15 mouse cellular contexts compared by ENCODE assay signal in the genomic region with DNA sequence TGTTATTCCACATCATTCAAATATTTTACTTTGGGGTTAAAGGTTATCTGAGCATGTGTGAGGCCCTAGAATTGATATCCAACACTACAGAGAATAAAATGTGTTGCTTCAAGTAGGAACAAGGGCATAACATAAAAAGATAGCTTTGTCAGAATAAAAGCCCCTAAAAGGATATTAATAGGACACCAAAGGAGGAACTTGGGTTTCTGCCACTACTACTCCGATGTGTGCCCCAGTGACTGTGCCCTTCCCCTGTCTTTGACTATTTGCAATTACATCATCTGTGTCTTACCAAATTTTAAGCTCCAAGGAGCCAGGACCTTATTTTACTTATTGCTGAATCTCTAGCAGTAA. TPM values are rescaled to one million over a fixed set of nuclear protein-coding genes. Genes with fewer than 3 reads are reported as not detected.
DNase-seq lines count a peak whose midpoint lies in the region; ATAC-seq and TF ChIP-seq lines count a peak whose summit lies in the region.
"Had no signal": no experiment of that assay in that cellular context is flagged by ENCODE, and none has a peak within 500 bp of the region (broad histone marks: within the 10 kb centered on the region; RNA-seq: fewer than 3 reads in every experiment).

No protein-coding gene starts in this region.

- no peak for TF ChIP-seq POLR2A in liver, adult 2 months (IDR thresholded peaks at IDR 0.05; ENCODE audit: extremely low read depth, insufficient read depth, low read length)
- TF ChIP-seq POLR2A in CH12.LX (IDR thresholded peaks at IDR 0.05; ENCODE audit: low read depth, low read length) = no peak

- H3K9ac ChIP-seq in liver, adult 2 months (ENCODE audit: low read depth, low read length) = no peak overlapping the region
- no peak overlapping the region for H3K9ac ChIP-seq in liver, postnatal 0 days (replicated peaks)
- H3K9ac ChIP-seq in CH12.LX (ENCODE audit: insufficient read depth, low read depth) = peak overlapping the region; percentile 98

- H3K4me3 ChIP-seq in liver, adult 2 months (ENCODE audit: insufficient read depth, low read depth, low read length) = no peak overlapping the region
- H3K4me3 ChIP-seq in liver, postnatal 0 days (ENCODE audit: low read depth, low read length) = no peak overlapping the region
- H3K4me3 ChIP-seq in CH12.LX (replicated peaks in 1 of 3; ENCODE audit: low read depth in 2 of 3, low read length in 2 of 3, poor library complexity in 1 of 3) = peak overlapping the region in 2 of 3 experiments; percentile 73 to 91

- TF ChIP-seq EP300 in liver, postnatal 0 days (IDR thresholded peaks at IDR 0.05; ENCODE audit: low read depth) = no peak
- TF ChIP-seq EP300 in CH12.LX (IDR thresholded peaks at IDR 0.05; ENCODE audit: low read length) = peak; percentile 63

- peak; percentile 40 for DNase-seq in liver, adult 2 months (ENCODE audit: extremely low read depth, low read depth, low spot score)
- DNase-seq in liver, postnatal 0 days = no peak
- DNase-seq in CH12.LX (ENCODE audit: extremely low read depth) (peak; percentile 82), adipocyte (ENCODE audit: low spot score) (peak; percentile 39)
- no peak for DNase-seq in ovary, postnatal 14 days (ENCODE audit: low spot score)
- no peak for DNase-seq in layer of hippocampus, adult 9-10 months (ENCODE audit: low spot score)
- DNase-seq: kidney, postnatal 36 days; right cerebral cortex, postnatal 4 days; thymus, postnatal 25 days had no signal

- H3K27ac ChIP-seq in liver, adult 2 months (replicated peaks; ENCODE audit: insufficient read depth, low read depth, low read length) = no peak overlapping the region
- no peak overlapping the region for H3K27ac ChIP-seq in liver, postnatal 0 days (ENCODE audit: low read depth)
- peak overlapping the region; percentile 91; the same call in 1 of the 2 replicates for H3K27ac ChIP-seq in CH12.LX (ENCODE audit: insufficient read depth, low read depth)
- H3K27ac ChIP-seq: embryonic facial prominence, embryonic 13.5 days had no signal

- H3K27me3 ChIP-seq in liver, adult 2 months (ENCODE audit: control insufficient read depth, insufficient read depth, low read length) = no peaks in the 10 kb centered on the region
- no peaks in the 10 kb centered on the region for H3K27me3 ChIP-seq in liver, postnatal 0 days (ENCODE audit: insufficient read depth, low read length)
- no peaks in the 10 kb centered on the region for H3K27me3 ChIP-seq in CH12.LX (replicated peaks)
- H3K27me3 ChIP-seq: embryonic facial prominence, embryonic 13.5 days had no signal

- dilution Hi-C loops in CH12.LX (cut with MboI; ENCODE audit: extremely low pct_ligation_motif_present, extremely low pct_unique_long_range_greater_than_20kb, low sequenced_read_pairs) = no loop called here

- ATAC-seq in liver, postnatal 0 days = no peak
- 0 out of 2 replicates have a peak, but pooled peaks have one; percentile 16 for ATAC-seq in megakaryocyte-erythroid progenitor cell, adult 5-6 weeks (replicated peaks; ENCODE audit: low FRiP score, low TSS enrichment, poor library complexity, severe bottlenecking)
- ATAC-seq: forebrain, embryonic 14.5 days; intestine, embryonic 16.5 days had no signal

- peaks cover 16% of the 10 kb centered on the region for H3K36me3 ChIP-seq in liver, adult 2 months (ENCODE audit: control insufficient read depth, insufficient read depth, low read length)
- peaks cover 16% of the 10 kb centered on the region for H3K36me3 ChIP-seq in liver, postnatal 0 days (replicated peaks; ENCODE audit: insufficient read depth, low read length)
- H3K36me3 ChIP-seq in CH12.LX (replicated peaks in 1 of 2; ENCODE audit: control insufficient read depth in 1 of 2, insufficient read depth in 1 of 2, low read length in 1 of 2) = peaks cover 16 to 23% of the 10 kb centered on the region in 2 experiments

- H3K4me2 ChIP-seq in liver, postnatal 0 days (ENCODE audit: low read depth, low read length) = no peak overlapping the region
- H3K4me2 ChIP-seq in CH12.LX (ENCODE audit: insufficient read depth, low read depth, poor library complexity, severe bottlenecking) = peak overlapping the region; percentile 100

- in situ Hi-C loops in CH12.LX (cut with MboI; ENCODE audit: low pct_ligation_motif_present, low pct_unique_long_range_greater_than_20kb, low sequenced_read_pairs) = loop anchor here (5.0 to 25.0 kb wide), 3 partner anchors 143 to 335 kb away; a partner anchor contains a TSS

- peaks cover 5% of the 10 kb centered on the region; the same call in 1 of the 2 replicates for H3K79me2 ChIP-seq in liver, adult 2 months (ENCODE audit: control insufficient read depth, insufficient read depth, low read length)
- H3K79me2 ChIP-seq in CH12.LX (replicated peaks; ENCODE audit: control insufficient read depth, extremely low read depth, insufficient read depth, poor library complexity, severe bottlenecking) = peaks cover 27% of the 10 kb centered on the region

- TF ChIP-seq CTCF in liver, adult 2 months (IDR thresholded peaks at IDR 0.05; ENCODE audit: low read depth, low read length) = no peak
- TF ChIP-seq CTCF in liver, postnatal 0 days (IDR thresholded peaks at IDR 0.05; ENCODE audit: low read depth) = no peak
- no peak for TF ChIP-seq CTCF in CH12.LX (conservative IDR thresholded peaks at IDR 0.05 in 1 of 2, IDR thresholded peaks at IDR 0.05 in 1 of 2; ENCODE audit: low read depth in 2 of 2, low read length in 2 of 2)

- peaks cover 10% of the 10 kb centered on the region; the same call in 1 of the 2 replicates for H3K4me1 ChIP-seq in liver, adult 2 months (ENCODE audit: control insufficient read depth, insufficient read depth, low read length)
- H3K4me1 ChIP-seq in liver, postnatal 0 days (ENCODE audit: insufficient read depth) = peaks cover 16% of the 10 kb centered on the region
- peaks cover 4 to 38% of the 10 kb centered on the region in 2 experiments; a peak in 3 of 4 replicates for H3K4me1 ChIP-seq in CH12.LX (ENCODE audit: control insufficient read depth in 1 of 2, insufficient read depth in 2 of 2)

- no peaks in the 10 kb centered on the region for H3K9me3 ChIP-seq in liver, postnatal 0 days (ENCODE audit: low read length)
- no peaks in the 10 kb centered on the region for H3K9me3 ChIP-seq in CH12.LX (replicated peaks; ENCODE audit: low read length)
- H3K9me3 ChIP-seq: embryonic facial prominence, embryonic 13.5 days; midbrain, embryonic 10.5 days had no signal

- peak; percentile 2 for TF ChIP-seq RAD21 in CH12.LX (IDR thresholded peaks at IDR 0.05; ENCODE audit: low read depth, low read length)

- 9% methylated on average over 1 of the region's 1 CpGs for WGBS in liver, adult 2 months
- WGBS in liver, postnatal 0 days (ENCODE audit: insufficient replicate concordance) = 31% methylated on average over 1 of the region's 1 CpGs

TF ChIP-seq in CH12.LX, 34 proteins besides CTCF, POLR2A, EP300 and RAD21 (continues in another document):
- TF ChIP-seq MAX (IDR thresholded peaks at IDR 0.05; ENCODE audit: low read length) (no peak; the same call in 1 of the 2 replicates), IRF4 (IDR thresholded peaks at IDR 0.05; ENCODE audit: low read depth, low read length) (peak; percentile 12; the same call in 1 of the 2 replicates), MAFK (IDR thresholded peaks at IDR 0.05; ENCODE audit: insufficient replicate concordance, low read length) (no peak), ELF1 (IDR thresholded peaks at IDR 0.05; ENCODE audit: low read depth, low read length) (no peak), KAT2A (IDR thresholded peaks at IDR 0.05; ENCODE audit: insufficient replicate concordance, low read length) (no peak), MAZ (IDR thresholded peaks at IDR 0.05; ENCODE audit: low read depth, low read length) (no peak), CHD2 (IDR thresholded peaks at IDR 0.05; ENCODE audit: low read length) (peak; percentile 51; the same call in 1 of the 2 replicates), NELFE (IDR thresholded peaks at IDR 0.05; ENCODE audit: low read depth, low read length) (0 out of 2 replicates have a peak, but pooled peaks have one; percentile 27)

RNA-seq across cellular contexts. Expression of a gene that starts 1.5 kb away (rescaled TPM):
- total RNA-seq in liver, adult 2 months (2014; rRNA removed) = 499 and 521 TPM in 2 replicates
- 58.8 and 67.0 TPM in 2 replicates for polyA plus RNA-seq in liver, adult 2 months (2012; rRNA removed)
- polyA plus RNA-seq in liver, postnatal 0 days (2015; fragmentation: Nextera tagmentation; extraction: Ambion mirVana) = 684 and 729 TPM in 2 replicates
- 2,653 and 2,733 TPM in 2 replicates for total RNA-seq in CH12.LX (2012; rRNA removed)
- 3,767 and 3,966 TPM in 2 replicates for total RNA-seq in CH12.LX (2014; rRNA removed)
- polyA plus RNA-seq in CH12.LX (2012; ENCODE audit: insufficient read length, low read depth) = 2,447 and 2,619 TPM in 2 replicates
- 4,800 and 5,317 TPM in 2 replicates for total RNA-seq in megakaryocyte-erythroid progenitor cell, adult 5-6 weeks (2014; fragmentation: Nextera tagmentation)
- total RNA-seq in megakaryocyte-erythroid progenitor cell, adult 5-6 weeks (2017) = 1,061 and 1,131 TPM in 2 replicates

RNA-seq across cellular contexts. Expression of a gene that starts 1.7 kb away (rescaled TPM):
- total RNA-seq in liver, adult 2 months (2014; rRNA removed) = 0.28 TPM in 1 of 2 replicates, not detected in the other
- not detected in 2 replicates for polyA plus RNA-seq in liver, adult 2 months (2012; rRNA removed)
- not detected in 2 replicates for polyA plus RNA-seq in liver, postnatal 0 days (2015; fragmentation: Nextera tagmentation; extraction: Ambion mirVana)
- total RNA-seq in CH12.LX (2012; rRNA removed) = 2.6 and 3.9 TPM in 2 replicates
- 6.5 and 7.4 TPM in 2 replicates for total RNA-seq in CH12.LX (2014; rRNA removed)
- polyA plus RNA-seq in CH12.LX (2012; ENCODE audit: insufficient read length, low read depth) = 6.1 and 6.3 TPM in 2 replicates
- total RNA-seq in megakaryocyte-erythroid progenitor cell, adult 5-6 weeks (2014; fragmentation: Nextera tagmentation) = 0.17 and 0.50 TPM in 2 replicates
- total RNA-seq in megakaryocyte-erythroid progenitor cell, adult 5-6 weeks (2017) = not detected in 2 replicates
- total RNA-seq: gastrocnemius, adult 8-10 months had no signal

RNA-seq across cellular contexts. Expression of a gene that starts 23.2 kb away (rescaled TPM):
- 23.4 and 26.2 TPM in 2 replicates for total RNA-seq in liver, adult 2 months (2014; rRNA removed)
- 8.3 and 12.7 TPM in 2 replicates for polyA plus RNA-seq in liver, adult 2 months (2012; rRNA removed)
- polyA plus RNA-seq in liver, postnatal 0 days (2015; fragmentation: Nextera tagmentation; extraction: Ambion mirVana) = 20.2 and 21.2 TPM in 2 replicates
- 38.3 and 41.6 TPM in 2 replicates for total RNA-seq in CH12.LX (2012; rRNA removed)
- total RNA-seq in CH12.LX (2014; rRNA removed) = 68.9 and 84.0 TPM in 2 replicates
- 41.7 and 47.0 TPM in 2 replicates for polyA plus RNA-seq in CH12.LX (2012; ENCODE audit: insufficient read length, low read depth)
- total RNA-seq in megakaryocyte-erythroid progenitor cell, adult 5-6 weeks (2014; fragmentation: Nextera tagmentation) = 36.9 and 43.0 TPM in 2 replicates
- 117 and 131 TPM in 2 replicates for total RNA-seq in megakaryocyte-erythroid progenitor cell, adult 5-6 weeks (2017)

RNA-seq across cellular contexts. Expression of a gene that starts 34.6 kb away (rescaled TPM):
- total RNA-seq in liver, adult 2 months (2014; rRNA removed) = 14.6 and 15.8 TPM in 2 replicates
- polyA plus RNA-seq in liver, adult 2 months (2012; rRNA removed) = 3.5 and 4.1 TPM in 2 replicates
- polyA plus RNA-seq in liver, postnatal 0 days (2015; fragmentation: Nextera tagmentation; extraction: Ambion mirVana) = 19.4 and 23.0 TPM in 2 replicates
- total RNA-seq in CH12.LX (2012; rRNA removed) (23.8 and 30.9 TPM in 2 replicates), CH12.LX (2014; rRNA removed) (63.9 and 75.7 TPM in 2 replicates)
- polyA plus RNA-seq in CH12.LX (2012; ENCODE audit: insufficient read length, low read depth) = 38.4 and 42.4 TPM in 2 replicates
- 56.5 and 69.5 TPM in 2 replicates for total RNA-seq in megakaryocyte-erythroid progenitor cell, adult 5-6 weeks (2014; fragmentation: Nextera tagmentation)
- 76.9 and 78.5 TPM in 2 replicates for total RNA-seq in megakaryocyte-erythroid progenitor cell, adult 5-6 weeks (2017)

Comparison
In these comparisons a context has a peak if more than half of its experiments do, and no peak if none do; other contexts are left out.
1. DNase-seq: peak in liver, adult 2 months (single experiment), CH12.LX (single experiment) and adipocyte (single experiment); none in liver, postnatal 0 days (single experiment), ovary, postnatal 14 days (single experiment) and layer of hippocampus, adult 9-10 months (single experiment).
2. H3K4me3 ChIP-seq: peak in CH12.LX (2 of 3); none in liver, adult 2 months (single experiment) and liver, postnatal 0 days (single experiment).